Mouse (Mus musculus): Measurements from ENCODE around the gene Gm14139.
"Not testable (repeated sequence)": the region's sequence is repeated elsewhere in the genome, so short reads cannot be mapped to it uniquely, and the experiment has no call there.

Gm14139 gene

DNA sequence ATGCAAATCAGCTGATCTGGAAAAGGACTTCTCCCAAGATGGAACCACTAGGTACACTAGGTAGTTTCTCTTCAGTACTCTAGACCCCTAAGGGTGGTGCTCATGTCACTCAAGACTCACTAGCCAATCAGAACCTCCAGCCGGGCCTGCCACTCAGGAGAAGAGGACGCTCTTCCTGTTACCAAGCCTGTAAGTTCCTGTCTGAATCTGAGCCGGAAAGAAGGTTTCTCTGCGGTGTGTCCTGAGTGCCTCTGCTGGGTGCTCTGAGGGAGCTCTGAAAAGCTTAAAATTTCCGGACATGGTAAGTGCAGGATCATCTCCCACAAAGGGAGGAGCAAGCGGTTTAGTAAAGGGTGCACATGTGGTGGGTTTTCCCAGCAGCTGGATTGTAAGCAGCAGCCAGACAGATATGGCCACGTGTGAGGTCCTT lies at the start of gene Gm14139:
Gene Gm14139, plus strand, starts transcription at position 186 of the 430 bp plus-strand sequence.
- not testable (repeated sequence) for DNase-seq (ENCODE audit: low read depth, low spot score)

- DNase-seq (ENCODE audit: low read depth, low spot score) = not testable (repeated sequence)
Measured at GRCm38 (mm10) chr2:150132002-150132401, 49.6 kb upstream of the Gm14139 start.

DNA sequence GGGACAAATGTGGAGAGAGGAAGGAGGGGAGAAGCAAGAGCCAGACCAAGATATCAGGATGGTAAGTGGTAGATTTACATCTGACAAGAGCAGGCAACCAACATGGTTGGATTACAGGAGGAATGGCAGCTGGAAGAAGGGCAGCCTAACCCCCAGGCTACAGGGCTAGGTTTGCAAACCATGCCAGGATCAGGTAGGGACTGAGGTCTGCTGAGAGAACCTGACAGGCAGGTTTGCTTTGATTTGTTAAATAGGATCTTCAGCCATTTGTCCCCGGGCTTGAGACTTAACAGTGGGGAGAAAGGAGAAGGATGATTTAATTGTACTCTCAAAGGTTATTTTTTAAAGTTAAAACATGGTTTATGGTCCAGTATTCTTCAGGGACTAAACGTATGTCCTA lies 48.8 kb upstream of the Gm14139 start:
- no peak for DNase-seq (ENCODE audit: low read depth, low spot score)

DNA sequence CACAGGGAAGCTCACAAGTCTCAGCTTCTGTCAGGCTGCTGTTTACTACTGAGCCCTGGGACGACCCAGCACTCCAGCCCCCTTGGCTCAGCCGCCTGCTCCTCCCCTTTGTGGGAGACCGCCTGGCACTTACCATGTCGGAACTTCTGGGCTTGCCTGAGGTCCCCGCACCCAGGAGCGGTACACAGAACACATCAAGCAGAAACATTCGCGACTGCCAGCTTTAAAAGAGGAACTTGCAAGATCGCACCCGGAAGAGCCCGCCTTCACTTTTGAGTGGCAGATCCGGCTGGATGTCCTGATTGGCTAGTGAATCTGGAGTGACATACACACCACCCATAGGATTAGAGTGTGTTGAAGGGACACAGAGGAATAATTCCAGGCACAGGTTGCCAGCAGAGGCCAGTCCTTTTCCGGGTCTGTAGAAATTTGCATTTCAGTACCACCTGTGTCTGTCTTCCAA lies 45.1 kb upstream of the Gm14139 start, which contains the start of gene Zfp120:
Gene Zfp120, minus strand, starts transcription at position 274 of the 463 bp plus-strand sequence.
- peak; percentile 99 for DNase-seq (ENCODE audit: low read depth, low spot score)

DNA sequence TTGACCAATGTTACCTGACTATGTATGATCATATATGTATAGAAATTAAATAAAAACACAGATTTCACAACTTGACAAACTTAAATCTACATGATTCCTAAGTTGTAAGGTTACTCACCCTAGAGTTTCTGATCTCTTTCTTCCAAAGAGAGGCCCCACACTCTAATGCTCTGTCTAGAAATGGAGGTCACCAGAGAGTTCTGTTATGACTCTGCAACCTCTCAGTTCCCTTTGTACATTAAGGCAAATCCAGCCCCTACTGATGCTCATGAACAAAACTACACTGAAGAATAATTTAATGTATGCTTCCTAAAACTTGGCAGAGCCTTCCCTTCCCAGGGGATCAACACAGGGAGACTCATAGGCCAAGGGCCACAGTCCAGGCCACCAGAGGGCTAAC lies 14.9 kb upstream of the Gm14139 start:
- no peak for DNase-seq (ENCODE audit: low read depth, low spot score)

GRCm38 (mm10) chr2:150173833-150174232 lies 7.7 kb upstream of the Gm14139 start:
- DNase-seq (ENCODE audit: low read depth, low spot score) = no peak

GRCm38 (mm10) chr2:150179579-150179978 lies 2.0 kb upstream of the Gm14139 start, which contains the start of gene Gm10770:
TSS of gene Gm10770 (minus strand) at chr2:150179679.
- DNase-seq (ENCODE audit: low read depth, low spot score) = not testable (repeated sequence)

- not testable (repeated sequence) for DNase-seq (ENCODE audit: low read depth, low spot score)
Measured at GRCm38 (mm10) chr2:150181046-150181445, 509 bp upstream of the Gm14139 start.

GRCm38 (mm10) chr2:150217600-150218362 lies 36.2 kb downstream of the Gm14139 start, which contains the start of gene Zfp937:
TSS of gene Zfp937 (plus strand) at chr2:150218073.
- DNase-seq (ENCODE audit: low read depth, low spot score) = peak; percentile 76

GRCm38 (mm10) chr2:150218363-150218725 lies 36.8 kb downstream of the Gm14139 start:
- DNase-seq (ENCODE audit: low read depth, low spot score) = not testable (repeated sequence)

DNA sequence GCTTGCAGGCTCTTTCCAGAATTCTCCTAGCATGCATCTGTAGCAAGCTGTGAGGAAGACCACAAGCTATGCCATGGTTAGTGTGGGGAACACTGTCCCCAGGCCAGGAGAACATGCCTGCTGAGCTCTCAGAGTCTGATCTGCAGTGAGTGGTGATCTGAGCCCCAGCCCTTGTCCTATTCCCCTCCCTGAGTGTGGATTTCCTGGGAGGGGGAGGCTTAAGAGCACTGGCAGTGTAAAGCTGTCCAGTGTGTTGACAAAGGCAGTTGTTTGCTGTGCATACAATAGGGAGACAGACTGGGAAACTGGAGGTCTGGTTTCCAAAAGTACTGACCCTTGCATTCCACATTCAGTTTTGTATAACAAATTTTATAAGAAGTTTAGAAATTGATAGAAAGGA lies 41.7 kb downstream of the Gm14139 start:
- DNase-seq (ENCODE audit: low read depth, low spot score) = not testable (repeated sequence)

Measured in brain, adult 2 months (tissue).